35 mouse cellular contexts compared by ENCODE assay signal in genomic region chr1:140397756-140398155, GRCm38 (mm10).
"Had no signal": no experiment of that assay in that cellular context is flagged by ENCODE, and none has a peak within 500 bp of the region (broad histone marks: within the 10 kb centered on the region; RNA-seq: fewer than 3 reads in every experiment).

No protein-coding gene starts in this region.

- H3K27ac ChIP-seq: heart, embryonic 10.5 days; heart, embryonic 13.5 days; heart, embryonic 15.5 days; hindbrain, embryonic 10.5 days; hindbrain, embryonic 12.5 days; hindbrain, embryonic 13.5 days; hindbrain, embryonic 14.5 days; hindbrain, embryonic 15.5 days; hindbrain, postnatal 0 days; intestine, embryonic 15.5 days; kidney, embryonic 15.5 days; kidney, postnatal 0 days had no signal

- H3K9me3 ChIP-seq: heart, embryonic 10.5 days; heart, embryonic 12.5 days; heart, embryonic 13.5 days; heart, embryonic 15.5 days; hindbrain, embryonic 10.5 days; hindbrain, embryonic 12.5 days; hindbrain, embryonic 13.5 days; hindbrain, embryonic 15.5 days; intestine, embryonic 15.5 days; kidney, embryonic 15.5 days had no signal

- ATAC-seq: hindbrain, embryonic 16.5 days; hindbrain, postnatal 0 days; inflammation-experienced regulatory T-cells, adult 6 months; intestine, embryonic 15.5 days; intestine, embryonic 16.5 days; intestine, postnatal 0 days had no signal

- H3K27me3 ChIP-seq: heart, embryonic 12.5 days; heart, embryonic 13.5 days; heart, embryonic 15.5 days; hindbrain, embryonic 12.5 days; hindbrain, embryonic 13.5 days; hindbrain, embryonic 15.5 days; intestine, embryonic 15.5 days; kidney, embryonic 15.5 days had no signal

- H3K36me3 ChIP-seq: heart, embryonic 10.5 days; heart, embryonic 12.5 days; heart, embryonic 13.5 days; heart, embryonic 15.5 days; hindbrain, embryonic 10.5 days; hindbrain, embryonic 12.5 days; hindbrain, embryonic 13.5 days; hindbrain, embryonic 15.5 days; intestine, embryonic 15.5 days; kidney, embryonic 15.5 days had no signal

- H3K4me1 ChIP-seq: heart, embryonic 10.5 days; heart, embryonic 12.5 days; heart, embryonic 13.5 days; heart, embryonic 15.5 days; hindbrain, embryonic 10.5 days; hindbrain, embryonic 12.5 days; hindbrain, embryonic 13.5 days; hindbrain, embryonic 15.5 days; intestine, embryonic 15.5 days; kidney, embryonic 15.5 days had no signal

- H3K9ac ChIP-seq: heart, embryonic 12.5 days; heart, embryonic 13.5 days; heart, embryonic 15.5 days; hindbrain, embryonic 12.5 days; hindbrain, embryonic 13.5 days; hindbrain, embryonic 14.5 days; hindbrain, embryonic 15.5 days; intestine, embryonic 15.5 days; kidney, embryonic 15.5 days had no signal

- DNase-seq: heart, postnatal 10 days; heart, postnatal 14 days; heart, postnatal 36 days; heart, postnatal 4 days; kidney, adult 11 months; kidney, adult 18-20 months; kidney, adult 2 months; kidney, adult 8-10 months; kidney, adult 9 months; kidney, postnatal 10 days; kidney, postnatal 14 days; kidney, postnatal 25 days; kidney, postnatal 36 days; kidney, postnatal 4 days; layer of hippocampus, adult 9-11 months; layer of hippocampus, postnatal 36 days had no signal

- H3K4me2 ChIP-seq: heart, embryonic 11.5 days; heart, embryonic 12.5 days; heart, embryonic 13.5 days; heart, embryonic 15.5 days; hindbrain, embryonic 12.5 days; hindbrain, embryonic 13.5 days; hindbrain, embryonic 14.5 days; hindbrain, embryonic 15.5 days; intestine, embryonic 15.5 days; kidney, embryonic 15.5 days had no signal

- H3K4me3 ChIP-seq: heart, embryonic 10.5 days; heart, embryonic 12.5 days; heart, embryonic 13.5 days; heart, embryonic 15.5 days; hindbrain, embryonic 10.5 days; hindbrain, embryonic 12.5 days; hindbrain, embryonic 13.5 days; hindbrain, embryonic 15.5 days; intestine, embryonic 15.5 days; kidney, embryonic 15.5 days; layer of hippocampus, adult 2 months had no signal
